Mouse (Mus musculus) heart, postnatal 4 days (tissue): Measurements from ENCODE around the gene Slk. TPM values are rescaled to one million over a fixed set of nuclear protein-coding genes. Genes with fewer than 3 reads are reported as not detected.

Experiments used
- DNase-seq: peaks from one replicate; pipeline ENCODE4 v3.0.0; 2021
- total RNA-seq, 2 experiments: library from RNA; stranded (reverse); gene quantifications; 2 replicates each; pipeline ENCODE4 v1.2.3; 2021

Gene Slk
- total RNA-seq, 2 experiments from 2014 or later = 131 to 139 TPM

DNA sequence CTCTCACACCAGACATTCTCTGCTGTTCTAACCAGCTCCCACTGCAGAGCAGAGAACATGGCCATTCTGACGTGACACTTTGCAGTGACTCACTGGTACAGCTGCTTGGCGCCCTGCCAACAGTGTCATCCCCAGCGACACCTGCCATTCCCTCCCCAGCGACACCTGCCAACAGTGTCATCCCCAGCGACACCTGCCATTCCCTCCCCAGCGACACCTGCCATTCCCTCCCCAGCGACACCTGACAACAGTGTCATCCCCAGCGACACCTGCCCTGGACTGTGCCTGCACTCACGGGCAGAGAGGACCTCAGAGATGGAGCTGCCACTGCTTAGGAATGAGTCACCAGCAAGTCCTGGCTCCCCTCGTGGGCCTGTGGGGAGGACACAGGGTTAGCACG, 75.4 kb downstream of the Slk start:
- DNase-seq = no peak

DNA sequence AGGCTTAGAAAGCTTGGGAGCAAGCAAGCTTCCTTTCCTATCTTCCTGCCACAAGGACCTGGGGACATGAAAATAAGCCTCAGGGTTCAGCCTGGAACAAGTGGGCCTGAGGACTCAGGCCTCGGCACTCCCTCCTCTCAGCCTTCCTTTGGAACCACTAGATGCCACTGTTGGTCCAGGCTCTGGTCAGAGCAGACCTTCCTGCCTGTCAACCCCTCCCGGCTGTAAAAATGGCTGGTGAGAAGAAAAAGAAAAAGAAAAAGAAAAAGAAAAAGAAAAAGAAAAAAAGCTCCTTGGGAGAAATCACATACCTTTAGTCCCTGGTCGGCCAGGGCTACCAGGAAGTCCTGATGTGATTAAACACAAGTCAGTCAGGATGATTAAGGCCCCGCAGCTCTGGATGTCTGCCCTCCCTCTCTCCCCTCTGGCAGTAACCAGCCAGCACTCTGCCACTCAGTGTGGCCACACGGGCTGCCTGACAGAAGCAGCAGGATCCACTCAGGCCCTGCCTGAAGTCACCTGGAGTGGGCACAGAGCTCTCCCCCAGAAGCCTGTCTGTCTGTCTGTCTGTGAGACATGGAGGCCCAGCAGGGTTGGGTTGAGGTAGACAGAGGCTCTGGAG, 79.5 kb downstream of the Slk start:
- DNase-seq = peak; percentile 77

DNA sequence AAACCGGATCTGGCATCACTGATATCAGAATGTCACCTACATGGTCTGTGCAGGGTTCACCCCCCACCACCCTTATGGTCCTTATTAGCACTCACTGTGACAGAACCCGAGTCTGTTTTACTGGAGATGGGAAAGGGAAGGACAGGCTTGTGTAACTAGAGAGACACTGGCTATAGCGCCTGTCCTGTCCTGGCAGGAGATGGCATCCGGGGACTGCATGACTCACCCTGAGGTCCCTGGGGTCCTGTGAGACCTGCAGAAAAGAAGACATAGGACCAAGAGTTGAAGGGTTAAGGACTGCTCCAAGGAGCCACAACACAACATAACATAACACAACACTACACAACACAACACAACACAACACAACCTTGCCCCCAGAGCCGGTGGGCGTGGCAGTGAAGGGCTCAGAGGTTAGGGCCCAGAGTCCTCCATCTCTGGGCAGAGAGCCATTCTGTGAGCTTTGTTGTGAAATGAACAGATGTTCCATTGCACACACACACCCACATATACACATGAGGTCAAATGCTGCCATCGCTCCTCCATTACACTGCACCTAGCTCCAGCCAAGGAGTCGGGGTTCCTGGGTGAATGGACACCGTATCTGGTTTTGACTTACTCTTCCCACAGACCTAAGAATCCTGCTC, 80.4 kb downstream of the Slk start:
- no peak for DNase-seq

DNA sequence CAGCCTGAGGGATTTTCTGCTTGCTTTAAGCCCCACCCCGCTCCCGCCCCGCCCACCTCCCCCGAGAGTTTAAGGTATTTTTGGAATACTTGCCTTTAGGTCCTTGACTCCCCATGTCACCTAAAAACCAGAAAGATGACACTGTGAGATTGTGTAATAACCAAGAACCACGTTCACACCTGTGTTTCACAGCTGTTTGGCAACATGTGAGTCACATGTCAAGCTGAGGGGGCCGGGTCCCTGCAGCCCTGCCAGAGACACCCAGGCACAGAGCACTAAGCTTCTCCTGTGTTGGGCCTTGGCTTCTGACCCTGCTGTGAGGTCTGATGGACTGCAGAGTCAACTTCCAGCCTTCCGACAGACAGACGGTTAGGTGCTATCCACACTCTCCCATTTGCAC, 88.1 kb downstream of the Slk start:
- DNase-seq = no peak

DNA sequence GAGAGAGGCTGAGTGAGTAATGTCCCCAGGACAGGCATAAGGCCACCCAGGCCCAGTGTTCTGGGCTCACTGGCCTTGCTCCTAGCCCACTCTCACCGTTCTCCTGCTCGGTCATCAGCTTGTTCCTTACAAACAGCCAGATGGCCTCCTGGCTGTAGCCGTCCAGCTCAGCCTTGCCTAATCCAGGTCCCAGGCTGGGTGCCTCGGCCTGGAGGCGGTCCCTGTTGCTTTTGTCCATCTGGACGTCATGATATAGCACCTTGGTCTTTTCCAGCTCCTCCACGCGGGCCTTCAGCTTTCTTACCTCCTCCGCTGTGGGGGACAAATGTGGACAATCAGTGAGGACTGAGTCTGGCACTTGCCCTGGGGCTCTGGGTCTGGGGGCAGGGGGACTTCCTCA, 88.9 kb downstream of the Slk start:
- DNase-seq = no peak

DNA sequence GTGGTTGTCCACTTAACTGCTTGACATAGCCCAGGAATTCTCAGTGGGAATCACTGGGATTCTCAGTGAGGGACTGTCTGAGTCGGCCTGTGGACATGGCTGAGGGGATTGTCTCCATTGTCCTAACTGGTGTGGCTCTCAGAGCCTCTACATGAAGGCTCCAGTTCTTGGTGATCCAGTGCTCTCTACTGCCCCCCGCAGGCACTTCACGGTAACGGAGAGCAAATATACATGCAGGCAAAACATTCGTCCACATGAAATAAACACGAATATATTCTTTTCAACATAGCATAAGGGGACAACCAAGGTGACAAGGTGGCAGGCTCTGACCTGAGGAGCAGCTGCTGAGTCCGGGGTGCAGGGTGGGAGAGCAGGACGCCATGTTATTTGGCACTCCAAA, 94.9 kb downstream of the Slk start:
- DNase-seq = peak; percentile 56

DNA sequence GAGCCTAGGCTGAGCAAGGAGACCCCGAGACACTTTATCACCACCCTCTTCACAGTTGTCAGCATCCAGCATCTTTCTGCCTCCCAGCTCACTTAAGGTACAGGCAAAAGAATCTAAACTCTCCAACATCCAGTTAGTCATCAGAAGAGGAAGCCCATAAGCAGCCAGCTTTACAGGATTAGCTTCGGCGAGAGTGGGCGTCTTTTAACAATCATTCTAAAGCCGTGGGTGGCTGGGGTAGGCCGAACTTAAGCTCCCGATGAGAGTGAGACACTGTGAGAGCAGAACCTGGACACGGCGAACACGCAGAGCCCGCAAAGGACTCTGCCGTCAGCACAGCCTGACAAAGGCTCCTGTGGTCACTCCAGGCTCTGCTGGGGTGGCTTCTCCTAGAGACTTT, 99.2 kb downstream of the Slk start:
- no peak for DNase-seq

DNA sequence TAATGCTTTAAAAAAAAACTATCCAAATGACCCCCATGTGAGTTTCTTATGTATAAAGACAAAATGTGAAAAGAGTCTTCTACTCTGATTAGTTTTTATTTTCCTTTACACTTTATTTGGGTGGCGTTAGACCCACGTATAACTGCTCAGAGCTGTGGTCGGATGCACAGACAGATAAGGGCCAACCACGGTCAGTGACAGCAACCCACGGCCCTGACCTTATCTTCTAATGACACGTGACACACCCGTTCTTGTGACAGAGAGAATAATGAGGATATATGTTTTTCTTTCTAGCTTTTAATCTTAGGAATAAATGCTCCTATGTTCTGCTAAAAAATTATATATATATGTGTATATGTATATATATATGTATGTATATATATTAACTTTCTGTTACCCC, 110.1 kb downstream of the Slk start:
- DNase-seq = no peak

DNA sequence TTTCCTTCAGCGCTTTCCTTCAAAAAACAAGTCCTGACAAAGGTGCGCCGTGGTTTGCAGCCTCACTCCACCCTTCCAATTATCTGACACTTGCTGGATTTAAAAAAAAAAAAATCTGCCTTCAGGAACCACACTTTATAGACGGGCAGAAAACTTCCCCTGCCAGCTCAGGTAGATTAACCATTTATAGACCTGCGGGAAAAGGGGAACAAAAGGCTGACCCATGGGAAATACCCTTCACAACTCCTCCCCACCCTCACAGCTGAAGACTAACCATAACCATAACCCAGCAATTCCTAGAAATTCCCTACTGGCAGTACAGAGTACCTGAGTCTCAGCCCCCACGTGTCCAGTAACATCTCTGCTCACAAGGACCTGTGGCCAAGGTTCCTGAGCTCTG, 112.5 kb downstream of the Slk start, which contains the start of gene Col17a1:
Col17a1 (minus strand) TSS at position 101 of the 400 bp plus-strand sequence.
- DNase-seq = no peak

Other genes starting within 250 kb of the Slk start
- 10 to 100 TPM; 91.0 to 95.1 TPM for gene Sh3pxd2a, start 115.3 kb upstream of the Slk start, total RNA-seq
- 10 to 100 TPM; 23.1 to 26.3 TPM for gene Stn1, start 42.2 kb upstream of the Slk start, total RNA-seq
- under 1 TPM; 0.17 to 0.25 TPM for gene Col17a1, start 112.4 kb downstream of the Slk start, total RNA-seq
- gene Sfr1, start 152.0 kb downstream of the Slk start, total RNA-seq = 10 to 100 TPM; 73.1 to 77.1 TPM